Mouse (Mus musculus) yolk sac, embryonic 10.5 days (tissue): Measurements from ENCODE around the gene Zfp423.

Source experiments
- DNase-seq: peaks from one replicate; pipeline ENCODE4 v3.0.0-alpha.2; 2017; ENCODE audit warnings: low spot score

Gene Zfp423

DNA sequence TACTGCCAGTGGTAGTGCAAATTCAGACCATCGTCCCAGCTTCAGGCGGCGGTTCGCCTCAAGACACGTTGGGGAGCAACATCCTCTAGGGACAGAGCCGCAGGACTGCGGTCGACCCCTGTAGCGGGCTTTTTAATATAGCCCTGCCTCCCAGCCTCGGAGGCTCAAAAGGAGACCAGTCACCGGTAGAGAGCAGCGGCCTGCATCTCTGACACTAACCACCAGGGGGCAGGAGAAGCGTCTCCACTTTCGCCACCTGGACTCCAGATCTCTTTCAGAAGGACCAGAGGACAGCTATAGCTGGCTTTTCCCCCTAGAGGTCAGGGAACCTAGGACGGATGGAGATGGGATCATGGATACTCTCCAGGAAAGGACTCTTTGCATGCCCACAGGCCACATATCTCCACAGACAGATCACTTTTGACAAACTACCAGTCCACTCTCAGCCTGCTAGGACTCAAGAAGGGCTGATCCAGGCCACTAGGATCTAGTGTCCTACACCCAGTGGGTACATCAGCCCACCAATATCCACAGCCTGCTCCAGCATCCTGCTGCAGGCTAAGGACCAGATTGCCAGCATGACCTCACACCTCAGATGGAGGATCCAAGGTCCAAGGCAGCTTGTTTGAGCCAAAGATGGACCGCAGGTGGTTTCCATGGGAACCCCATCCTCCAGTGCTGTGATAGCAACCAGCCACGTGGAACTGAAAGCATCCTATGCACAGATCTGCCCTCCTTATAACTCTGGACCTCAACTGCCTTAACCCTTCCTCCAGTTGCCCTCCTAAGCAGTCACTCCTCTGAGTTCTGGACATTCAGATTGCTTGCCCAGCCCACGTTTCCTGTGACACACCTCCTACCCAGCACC is 295.8 kb downstream of the Zfp423 start:
- peak; percentile 72 for DNase-seq

GRCm38 (mm10) chr8:87662811-87663341 is 296.5 kb downstream of the Zfp423 start:
- DNase-seq: peak; percentile 6

GRCm38 (mm10) chr8:87662307-87662771 is 297.1 kb downstream of the Zfp423 start:
- DNase-seq: no peak

DNA sequence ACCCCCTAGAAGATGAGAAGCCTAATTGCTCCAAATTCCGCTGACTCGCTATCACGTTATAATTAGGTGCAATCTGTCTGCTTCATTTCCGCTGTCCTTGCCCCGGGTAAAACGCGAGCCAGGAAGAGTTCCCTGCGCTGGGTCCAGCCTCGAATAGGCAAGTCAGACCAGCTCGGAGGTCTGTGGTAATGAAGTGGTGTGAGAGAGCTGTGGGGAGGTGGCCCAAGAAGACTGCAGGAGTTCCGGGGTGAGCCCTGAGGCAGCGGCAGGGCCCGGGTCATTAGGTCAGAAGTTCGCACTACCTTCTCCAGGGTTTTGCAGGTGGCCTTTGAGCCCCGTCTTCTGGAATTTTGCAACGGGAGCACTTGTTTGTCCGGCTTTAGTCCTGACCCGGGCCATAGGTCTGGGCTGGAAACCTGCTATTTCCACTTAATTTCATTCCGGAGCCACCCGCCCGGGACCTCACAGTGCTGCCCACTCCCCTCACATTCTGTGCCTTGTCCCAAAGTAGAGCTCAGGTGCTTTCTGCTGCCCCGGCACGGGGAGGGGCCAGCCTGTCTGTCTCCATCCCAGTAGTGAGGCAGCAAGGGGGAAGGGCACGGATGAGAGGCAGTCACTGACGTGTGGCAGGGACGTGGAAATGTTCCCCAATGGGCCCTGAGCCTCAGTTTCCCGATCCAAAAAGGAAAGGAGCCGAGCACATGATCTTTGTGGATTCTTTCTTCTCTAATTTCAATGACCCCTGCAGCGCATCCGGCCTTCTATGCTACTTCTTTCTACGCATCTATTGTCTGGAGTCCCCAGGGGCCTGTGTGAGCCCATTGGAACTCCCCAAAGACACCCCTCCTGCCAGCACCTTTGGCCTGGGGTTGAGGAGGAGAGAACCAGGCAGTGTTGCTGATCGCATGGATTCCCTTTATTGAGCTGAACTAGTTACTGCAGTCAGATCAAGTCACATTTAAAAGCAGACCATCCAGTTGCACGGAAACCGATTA is 298.2 kb downstream of the Zfp423 start:
- DNase-seq: peak; percentile 79

DNA sequence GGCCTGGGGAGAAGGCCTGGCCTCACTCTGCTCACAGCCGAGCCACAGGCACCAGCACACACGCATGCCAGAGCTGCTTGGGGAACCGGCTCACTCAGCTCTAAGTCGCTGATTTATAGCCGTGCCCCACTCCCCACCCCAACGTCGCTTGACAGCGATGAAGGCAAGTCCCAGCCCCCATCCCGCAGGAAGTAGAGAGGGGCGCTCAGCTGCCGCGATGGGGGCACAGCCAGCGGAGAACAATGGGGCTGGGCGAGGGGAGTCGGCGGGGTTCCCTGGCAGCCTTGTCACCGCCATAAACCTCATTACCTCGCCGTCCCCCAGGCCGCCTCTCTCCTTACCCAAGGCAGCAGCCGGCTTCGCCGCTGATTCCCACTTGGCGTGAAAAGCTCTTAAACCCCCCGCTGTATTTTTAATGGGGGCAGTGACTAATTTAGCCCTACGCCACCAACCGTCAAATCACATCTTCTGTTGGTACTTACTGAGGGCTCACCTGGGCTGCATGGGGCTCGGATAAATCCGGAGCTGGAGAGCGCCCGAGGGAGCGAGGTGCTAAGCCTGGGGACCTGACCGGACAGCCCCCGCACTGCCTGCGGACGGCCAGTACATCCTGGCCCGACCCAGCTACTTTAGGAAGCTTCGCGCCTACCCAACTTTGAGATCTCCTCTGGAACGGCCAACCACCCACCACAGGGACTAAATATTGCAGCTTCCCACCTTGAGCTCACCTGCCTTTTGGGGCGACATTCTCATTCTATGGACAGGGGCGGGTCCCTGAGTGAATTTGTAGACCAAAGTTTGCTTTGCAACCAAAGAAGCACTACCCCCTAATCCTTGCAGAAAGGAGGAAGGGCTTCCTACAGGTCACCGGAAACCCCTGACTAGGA is 299.1 kb downstream of the Zfp423 start:
- peak; percentile 21 for DNase-seq

GRCm38 (mm10) chr8:87657488-87657887 is 301.9 kb downstream of the Zfp423 start:
- no peak for DNase-seq

DNA sequence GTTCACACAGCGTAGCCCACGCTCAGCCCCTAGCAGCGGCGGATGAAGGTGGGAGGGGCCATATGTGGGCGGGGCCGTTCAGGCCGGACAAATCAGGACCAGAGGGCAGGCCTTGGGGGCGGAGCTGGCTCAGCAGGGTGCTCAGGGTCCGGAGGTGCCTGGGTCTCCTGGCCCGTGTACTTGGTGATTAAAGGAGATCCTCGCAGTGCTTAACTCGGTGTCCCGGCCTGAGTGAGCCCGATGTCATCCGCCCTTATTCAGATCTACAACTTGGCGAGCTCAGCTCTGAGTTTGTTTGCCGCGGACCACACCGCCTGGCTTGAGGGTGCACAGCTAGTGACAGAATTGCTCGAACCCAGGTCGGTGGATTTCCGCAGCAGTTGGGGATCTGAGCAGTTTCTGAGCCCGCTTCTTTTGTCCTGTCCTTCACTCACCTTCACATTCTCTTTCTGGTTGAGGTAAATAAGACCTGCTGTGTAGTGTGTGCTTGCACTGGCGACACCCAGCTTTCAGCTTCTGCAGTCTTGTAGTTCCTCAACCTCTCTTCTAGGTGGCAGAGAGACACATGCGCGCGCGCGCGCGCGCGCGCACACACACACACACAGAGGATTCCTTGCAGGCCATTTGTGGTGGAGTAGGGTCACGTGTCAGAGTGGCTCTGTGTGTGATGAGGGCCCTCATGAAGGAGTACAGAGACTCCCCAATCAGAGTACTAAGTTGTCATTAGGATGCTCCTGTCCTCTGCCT is 302.7 kb downstream of the Zfp423 start:
- peak; percentile 82 for DNase-seq

DNA sequence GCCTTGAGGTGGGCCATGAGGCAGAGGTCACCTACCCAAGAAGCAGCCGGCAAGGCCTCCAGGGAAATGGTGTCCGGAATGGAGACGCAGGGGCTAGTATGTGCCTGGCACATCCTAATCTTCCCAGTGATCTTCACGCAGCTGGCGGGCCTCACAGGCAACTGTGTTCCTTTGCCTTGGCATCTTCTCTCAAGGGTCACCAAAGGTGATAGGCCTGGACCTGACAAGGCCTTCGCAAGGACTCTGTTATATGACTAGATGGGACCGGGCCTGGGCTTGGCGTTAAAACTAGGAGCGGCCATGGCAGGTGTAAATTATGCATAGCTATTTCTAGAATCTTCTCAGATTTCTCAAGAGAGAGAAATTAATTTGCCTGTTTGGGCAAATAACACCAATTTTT is 303.4 kb downstream of the Zfp423 start:
- DNase-seq: no peak

GRCm38 (mm10) chr8:87647781-87648180 is 311.6 kb downstream of the Zfp423 start:
- DNase-seq: no peak

- no peak for DNase-seq
These were observed 313.4 kb downstream of the Zfp423 start for GRCm38 (mm10) chr8:87645829-87646483.

- no peak for DNase-seq
These were observed 314.0 kb downstream of the Zfp423 start for GRCm38 (mm10) chr8:87645371-87645770.

- DNase-seq: peak; percentile 6
These were observed 318.5 kb downstream of the Zfp423 start for GRCm38 (mm10) chr8:87640930-87641329.

DNA sequence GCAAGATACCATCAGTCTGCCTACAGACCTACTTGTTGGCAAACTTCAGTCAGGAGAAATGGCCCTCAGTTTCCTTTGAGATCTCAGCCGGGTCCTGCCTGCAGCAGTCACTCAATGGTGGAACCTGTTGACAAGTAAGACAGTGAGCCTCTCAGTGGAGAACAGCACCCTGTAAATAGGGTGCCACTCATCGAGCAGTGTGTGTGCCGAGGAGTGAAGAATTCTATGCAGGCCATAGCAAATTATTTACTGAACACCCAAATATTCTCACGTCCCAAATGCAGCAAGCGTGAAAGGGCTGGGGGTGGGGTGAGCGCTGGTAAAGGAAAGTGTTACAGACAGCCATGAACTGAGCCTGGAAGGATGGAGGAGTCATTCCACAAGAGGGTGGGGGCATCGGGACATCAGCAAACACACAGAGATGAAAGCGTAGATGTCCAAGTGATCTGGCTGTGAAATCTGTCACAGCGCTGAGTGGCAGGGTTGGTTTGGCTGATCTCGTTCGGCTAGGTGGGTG is 323.1 kb downstream of the Zfp423 start:
- no peak for DNase-seq

DNA sequence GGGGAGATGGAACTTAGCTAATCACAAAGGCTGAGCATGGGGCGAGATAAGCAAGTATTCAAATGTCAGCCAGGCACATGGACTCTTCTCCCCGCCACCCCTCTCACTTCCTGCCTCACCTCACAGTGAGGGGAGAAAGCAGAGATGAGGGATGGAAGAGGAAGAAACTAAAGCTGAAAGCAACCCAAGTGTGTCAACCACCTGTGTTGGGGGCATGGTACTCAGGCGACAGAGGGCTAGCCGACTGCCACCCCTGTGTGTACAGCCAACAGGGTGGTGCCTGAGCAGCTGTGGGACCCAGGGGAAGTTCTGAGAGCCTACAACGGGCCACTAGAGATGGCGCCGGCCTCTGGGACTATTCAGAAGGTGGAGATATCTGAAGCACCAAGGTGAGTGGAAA is 327.6 kb downstream of the Zfp423 start:
- DNase-seq: no peak

DNA sequence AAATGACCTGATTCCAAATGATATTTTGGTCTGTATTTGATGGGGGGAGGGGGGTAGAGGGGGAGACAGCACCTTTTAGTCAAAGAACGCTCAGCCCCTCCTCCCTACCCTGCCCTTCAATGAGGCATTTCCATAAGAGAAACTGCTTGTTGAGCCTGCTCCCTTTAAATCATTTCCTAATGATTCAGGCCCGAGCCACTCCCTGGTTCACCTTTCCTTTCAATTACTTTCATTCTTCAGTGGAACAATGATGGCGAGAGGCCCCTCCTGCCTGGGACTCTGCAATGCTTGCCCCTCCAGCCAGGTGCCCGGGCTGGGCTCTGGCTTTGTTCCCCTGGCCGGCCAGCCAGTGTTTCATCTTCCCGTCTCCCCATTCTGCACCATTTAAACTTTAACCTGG is 329.7 kb downstream of the Zfp423 start:
- DNase-seq: no peak

GRCm38 (mm10) chr8:87621181-87621580 is 338.2 kb downstream of the Zfp423 start:
- no peak for DNase-seq

- DNase-seq: no peak
These were observed 339.2 kb downstream of the Zfp423 start for GRCm38 (mm10) chr8:87620225-87620624.

GRCm38 (mm10) chr8:87619529-87619928 is 339.9 kb downstream of the Zfp423 start:
- no peak for DNase-seq

DNA sequence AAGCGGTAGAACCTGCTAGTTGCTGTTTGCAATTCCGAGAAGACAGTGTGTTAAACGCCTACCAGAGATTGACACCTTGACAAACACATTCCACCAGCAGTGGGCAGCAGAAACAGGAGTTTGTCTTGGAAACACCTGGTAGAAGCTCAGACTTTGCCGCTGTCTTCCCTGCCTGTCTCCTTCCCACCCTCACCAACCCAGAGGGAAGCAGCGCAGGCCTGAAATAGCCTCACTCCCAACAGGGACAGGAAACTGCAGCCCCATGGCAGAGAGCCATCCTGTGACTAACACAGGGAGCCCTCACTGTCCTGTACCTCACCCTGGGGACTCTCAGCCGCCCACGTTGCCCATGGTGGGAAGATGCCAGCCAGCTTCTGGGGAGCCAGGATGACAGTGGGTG is 340.3 kb downstream of the Zfp423 start:
- DNase-seq: no peak

DNA sequence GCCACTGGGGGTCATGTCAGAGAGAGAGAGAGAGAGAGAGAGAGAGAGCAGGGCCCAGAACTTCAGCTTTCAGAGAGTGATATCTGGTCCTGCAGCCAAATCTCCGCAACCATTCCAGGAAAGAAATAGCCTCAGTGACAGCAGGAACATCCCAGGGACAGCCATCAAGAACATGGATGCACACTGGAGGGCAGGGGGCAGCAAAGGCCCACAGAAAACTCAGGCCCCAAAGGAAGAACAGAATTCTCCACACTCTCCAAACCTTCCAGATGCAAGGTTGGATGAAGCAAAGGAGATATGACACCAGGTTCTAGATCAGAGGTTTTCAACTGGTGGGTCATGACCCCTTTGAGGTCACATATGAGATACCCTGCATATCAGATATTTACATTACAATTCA is 345.7 kb downstream of the Zfp423 start:
- DNase-seq: no peak
